ENCODE assay signal across 8 mouse cellular contexts in the genomic region with DNA sequence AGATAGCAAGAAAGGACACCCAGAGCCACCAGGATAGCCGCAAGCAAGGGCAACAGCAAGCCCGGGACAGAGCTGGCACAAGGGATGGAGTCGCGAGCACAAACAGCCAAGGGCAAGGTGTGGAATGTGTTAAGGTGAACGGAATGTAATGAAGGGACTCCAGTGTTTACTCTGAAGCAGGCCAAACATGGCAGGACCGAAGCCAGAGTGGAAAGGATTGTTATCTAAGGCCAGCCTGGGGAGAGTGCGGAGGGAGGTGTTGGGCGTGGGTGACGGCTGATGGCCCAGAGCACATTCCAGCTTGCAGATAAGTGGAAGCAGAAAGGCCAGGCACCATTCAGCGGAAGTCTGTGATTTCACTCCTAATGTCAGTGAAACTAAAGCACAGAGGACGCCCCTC.
A peak's percentile ranks its signal among the peaks of the same experiment; 100 is the strongest.
DNase-seq lines count a peak whose midpoint lies in the region; ATAC-seq lines count a peak whose summit lies in the region.

No protein-coding gene starts in this region.

- no peak overlapping the region for H3K9ac ChIP-seq in forebrain, embryonic 12.5 days

- H3K4me1 ChIP-seq in forebrain, embryonic 12.5 days, result peaks cover 8% of the 10 kb centered on the region

- H3K36me3 ChIP-seq in forebrain, embryonic 12.5 days (replicated peaks), result no peaks in the 10 kb centered on the region

- H3K27me3 ChIP-seq in forebrain, embryonic 12.5 days, result no peaks in the 10 kb centered on the region

- ATAC-seq in forebrain, embryonic 12.5 days (ENCODE audit: low FRiP score), result no peak

- 71% methylated on average over 11 of the region's 11 CpGs for whole genome bisulfite sequencing in forebrain, embryonic 12.5 days

- no peak overlapping the region for H3K4me2 ChIP-seq in forebrain, embryonic 12.5 days

- peak; percentile 75 for DNase-seq in urinary bladder, postnatal 14 days (ENCODE audit: low spot score)
- no peak for DNase-seq in urinary bladder, adult 2 months (ENCODE audit: low spot score)
- peak; percentile 79 for DNase-seq in kidney, adult 11 months
- peak; percentile 87 to 91 for DNase-seq in lung, adult 18-20 months
- no peak for DNase-seq in cerebellum, postnatal 4 days (ENCODE audit: low spot score in 2 of 2)
- no peak for DNase-seq in cerebellum, postnatal 36 days
- no peak for DNase-seq in right cerebral cortex, postnatal 36 days (ENCODE audit: low spot score in 2 of 2)

- no peak overlapping the region for H3K27ac ChIP-seq in forebrain, embryonic 12.5 days

- no peak overlapping the region for H3K4me3 ChIP-seq in forebrain, embryonic 12.5 days (replicated peaks)

- no peaks in the 10 kb centered on the region for H3K9me3 ChIP-seq in forebrain, embryonic 12.5 days

Comparison
In these comparisons a context has a peak if more than half of its experiments do, and no peak if none do; other contexts are left out.
1. DNase-seq: peak in urinary bladder, postnatal 14 days (single experiment), kidney, adult 11 months (single experiment) and lung, adult 18-20 months (2 of 2); none in urinary bladder, adult 2 months (single experiment), cerebellum, postnatal 4 days (0 of 2), cerebellum, postnatal 36 days (0 of 2) and right cerebral cortex, postnatal 36 days (0 of 2).